Mouse (Mus musculus) liver, embryonic 14.5 days (tissue): ENCODE results near the gene Tac2.

Source experiments
- CTCF ChIP-seq: IDR thresholded peaks from 2 replicates; pipeline ENCODE4 v1.5.1; 2016; ENCODE audit warnings: antibody characterized with exemption, low read depth, control low read depth
- EP300 ChIP-seq: IDR thresholded peaks from 2 replicates; pipeline ENCODE4 v1.6.1; 2016; ENCODE audit warnings: antibody characterized with exemption, low read depth

GRCm38 (mm10) chr10:127725136-127725535 is 858 bp downstream of the Tac2 start:
- TF ChIP-seq CTCF, result no peak
- no peak for TF ChIP-seq EP300
